Mouse (Mus musculus) liver (tissue): ENCODE results near the gene Dnal4.

ENCODE experiments used
- DNase-seq: peaks from one replicate; pipeline ENCODE4 v3.0.0-alpha.2; 2020; ENCODE audit warnings: mixed read lengths

The Dnal4 gene

DNA sequence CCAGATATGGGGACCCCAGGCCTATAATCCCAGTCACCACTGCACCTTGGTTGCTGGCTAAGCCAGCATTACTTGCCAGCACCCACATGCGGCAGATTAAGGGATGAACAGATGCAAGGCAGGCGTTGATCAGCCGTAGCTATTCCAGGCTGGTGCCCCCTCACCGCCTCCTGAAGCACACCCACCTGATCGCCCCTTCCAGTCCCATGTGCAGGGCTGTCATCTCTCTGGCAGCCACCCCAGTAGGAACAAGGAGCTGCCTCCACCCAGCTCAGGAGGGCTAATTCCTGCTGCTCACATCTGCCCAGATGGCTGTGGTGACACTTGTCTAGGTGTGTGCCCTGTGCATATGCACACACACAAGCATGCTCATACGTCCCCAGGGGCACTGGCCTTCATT is 16.7 kb downstream of the Dnal4 start:
- no peak for DNase-seq

DNA sequence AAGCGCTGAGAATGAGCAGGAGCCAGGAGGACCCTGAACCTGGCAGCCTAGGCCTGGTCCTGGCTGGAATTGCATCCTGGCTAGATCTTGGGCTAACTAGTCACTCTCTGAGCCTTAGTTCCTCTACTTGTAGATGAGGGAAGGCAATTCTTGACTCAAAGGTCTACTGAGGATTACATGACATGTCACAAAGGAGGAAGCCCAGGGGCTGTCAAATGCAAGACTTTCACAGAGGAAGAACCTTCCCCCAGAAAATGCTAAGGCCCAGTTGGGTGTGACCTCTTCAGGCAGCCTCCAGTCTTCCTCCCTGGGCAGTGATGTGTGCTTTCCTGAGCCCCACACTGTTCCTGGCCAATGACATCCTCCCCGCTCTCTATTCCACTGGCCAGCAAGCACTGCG is 20.5 kb downstream of the Dnal4 start:
- DNase-seq = no peak

DNA sequence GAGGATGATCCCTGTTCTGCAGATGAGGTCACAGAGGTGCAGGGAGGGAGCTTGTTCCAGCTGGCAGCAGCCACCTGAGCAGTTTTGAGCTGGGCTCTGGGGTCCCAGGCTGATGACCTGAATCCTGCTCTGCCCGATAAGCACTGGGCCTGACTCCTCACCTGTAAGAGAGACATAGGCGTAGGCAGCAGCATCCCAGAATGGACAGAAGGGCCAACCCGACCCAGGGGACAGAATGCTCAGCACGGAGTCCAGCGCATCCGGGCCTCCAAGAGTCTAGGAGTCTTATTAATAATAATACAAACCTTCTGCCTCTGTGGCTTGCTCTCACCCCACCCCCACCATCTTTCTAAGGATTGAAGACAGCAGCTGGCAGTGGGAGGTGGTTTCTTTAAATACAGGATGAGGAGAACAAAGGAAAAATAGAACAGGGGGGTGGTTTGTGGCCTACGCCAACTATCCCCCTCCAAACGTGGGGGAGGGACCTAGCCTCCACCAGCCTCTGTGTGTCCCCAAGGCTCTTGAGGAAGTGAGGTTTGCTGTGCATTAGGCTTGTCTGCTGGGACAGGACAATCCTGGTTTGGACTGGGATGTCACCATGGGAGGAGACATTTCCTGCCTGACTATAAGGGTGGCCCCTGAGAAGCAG is 21.5 kb downstream of the Dnal4 start:
- DNase-seq = no peak

DNA sequence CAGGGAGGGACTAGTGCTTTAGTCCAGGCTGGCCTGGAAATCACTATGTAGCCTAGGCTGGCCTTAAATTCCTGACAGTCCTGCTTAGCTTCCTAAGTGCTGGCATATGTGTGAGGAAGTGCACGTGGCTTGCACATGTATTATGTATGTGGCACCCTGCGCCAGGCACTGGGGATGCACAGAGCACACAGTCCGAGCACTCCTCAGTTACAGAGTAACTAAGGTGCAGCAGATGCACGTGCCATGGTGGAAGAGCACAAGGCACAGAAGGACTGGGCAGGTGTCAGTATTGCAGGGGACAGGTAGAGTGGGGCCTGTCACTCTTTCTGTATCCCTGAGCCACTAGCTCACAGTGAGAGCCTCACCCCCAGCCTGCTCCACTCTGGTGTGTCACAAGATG is 22.5 kb downstream of the Dnal4 start:
- DNase-seq = no peak

DNA sequence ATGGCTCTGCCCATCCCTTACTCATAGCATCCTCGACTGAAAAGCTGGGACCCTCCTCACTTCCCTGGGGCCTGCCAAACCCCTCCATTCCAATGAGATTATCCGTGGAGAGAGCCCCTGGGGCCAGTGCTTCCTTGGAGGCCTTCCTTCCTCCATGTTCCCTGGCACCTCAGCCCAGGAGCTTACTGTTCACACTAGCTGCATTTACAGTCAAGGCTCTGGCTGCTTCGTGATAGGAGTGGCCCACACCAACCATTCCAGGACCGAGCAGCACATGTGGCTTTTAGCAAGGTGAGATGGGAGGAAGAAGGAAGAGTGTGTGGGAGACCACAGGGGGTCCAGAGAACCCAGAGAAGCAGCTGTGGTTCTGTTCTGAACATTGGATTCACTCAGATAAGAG is 23.8 kb downstream of the Dnal4 start:
- DNase-seq = no peak

DNA sequence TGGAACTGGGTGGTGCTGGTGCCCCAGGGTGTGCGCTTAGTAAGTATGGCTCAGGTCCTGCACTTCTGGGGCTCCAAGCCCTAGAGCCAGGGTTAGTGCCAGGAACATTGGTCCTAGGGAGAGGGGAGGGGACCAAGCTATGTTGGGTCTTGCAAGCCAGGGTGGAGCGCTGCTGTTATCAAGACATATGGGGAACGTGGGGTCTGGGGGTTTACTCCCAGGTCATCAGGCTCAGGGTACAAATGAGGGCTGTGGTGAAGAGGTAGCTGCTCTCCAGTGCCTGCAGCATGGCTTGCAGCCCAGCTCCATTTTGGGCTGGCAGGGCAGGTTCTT is 24.3 kb downstream of the Dnal4 start:
- no peak for DNase-seq

DNA sequence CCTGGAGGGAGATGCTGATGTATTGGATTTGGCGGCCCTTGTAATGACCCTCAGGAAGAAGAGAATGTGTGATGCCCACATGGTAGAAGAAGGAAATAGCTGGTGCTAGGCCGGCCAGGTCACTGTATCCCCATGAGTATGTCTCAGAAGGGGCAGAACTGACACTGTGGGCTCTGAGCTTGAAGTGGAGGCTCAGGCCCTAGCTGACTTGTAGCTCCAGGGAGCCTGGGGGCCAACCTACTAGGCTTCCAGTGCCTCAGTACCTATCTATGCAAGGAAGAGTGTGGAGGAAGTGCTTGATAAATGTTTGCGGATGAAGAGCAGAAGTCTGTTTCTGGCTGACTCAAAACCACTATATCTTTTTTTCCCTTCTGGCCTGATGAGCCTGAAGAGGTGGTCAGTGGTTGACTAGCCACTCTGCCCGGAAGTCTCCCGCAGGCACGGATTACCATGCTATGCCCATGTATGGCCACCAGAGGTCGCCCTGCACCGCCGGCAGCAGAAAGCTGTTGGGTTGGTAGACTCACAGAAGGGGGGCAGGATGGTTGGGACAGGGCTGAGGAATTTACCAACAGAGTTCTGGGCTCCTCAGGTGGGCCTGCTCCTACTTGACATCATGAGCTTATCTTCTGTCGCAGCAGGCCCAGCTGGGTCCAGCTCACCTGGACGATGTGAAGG is 24.8 kb downstream of the Dnal4 start:
- peak; percentile 73 for DNase-seq

DNA sequence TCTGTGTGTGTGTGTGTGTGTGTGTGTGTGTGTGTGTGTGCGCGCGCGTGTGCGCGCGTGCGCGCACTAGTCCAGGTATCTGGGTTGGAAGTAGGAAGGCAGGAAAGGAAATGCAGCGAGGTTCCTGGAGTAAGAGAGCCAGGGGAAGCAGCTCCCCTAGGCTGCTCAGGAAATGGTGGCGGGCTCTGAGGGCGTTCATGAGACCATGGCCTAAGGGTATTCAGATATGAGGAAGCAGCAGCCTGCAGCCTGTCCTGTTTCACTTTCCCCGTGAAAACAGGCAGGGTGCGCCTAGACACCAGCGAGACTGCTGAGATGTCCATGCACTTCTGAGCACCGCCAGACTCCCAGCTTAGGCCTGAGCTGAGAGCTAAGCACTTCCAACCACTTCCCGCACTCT is 25.9 kb downstream of the Dnal4 start:
- no peak for DNase-seq

DNA sequence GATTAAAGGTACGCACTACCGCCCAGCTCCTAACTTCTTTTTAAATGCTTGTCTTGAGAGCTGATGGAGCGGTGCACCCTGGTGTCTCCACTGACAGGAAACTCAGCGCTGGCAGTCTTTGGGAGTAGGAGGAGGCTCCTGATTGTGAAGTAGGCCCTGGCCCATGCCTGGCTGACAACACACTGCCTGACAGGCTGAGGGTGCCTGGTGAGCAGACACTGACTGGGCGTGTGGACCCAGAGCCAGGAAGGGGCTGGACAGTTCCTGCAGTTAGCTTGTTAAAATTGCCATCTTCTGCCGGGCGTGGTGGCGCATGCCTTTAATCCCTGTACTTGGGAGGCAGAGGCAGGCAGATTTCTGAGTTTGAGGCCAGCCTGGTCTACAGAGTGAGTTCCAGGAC is 27.4 kb downstream of the Dnal4 start:
- DNase-seq = no peak

DNA sequence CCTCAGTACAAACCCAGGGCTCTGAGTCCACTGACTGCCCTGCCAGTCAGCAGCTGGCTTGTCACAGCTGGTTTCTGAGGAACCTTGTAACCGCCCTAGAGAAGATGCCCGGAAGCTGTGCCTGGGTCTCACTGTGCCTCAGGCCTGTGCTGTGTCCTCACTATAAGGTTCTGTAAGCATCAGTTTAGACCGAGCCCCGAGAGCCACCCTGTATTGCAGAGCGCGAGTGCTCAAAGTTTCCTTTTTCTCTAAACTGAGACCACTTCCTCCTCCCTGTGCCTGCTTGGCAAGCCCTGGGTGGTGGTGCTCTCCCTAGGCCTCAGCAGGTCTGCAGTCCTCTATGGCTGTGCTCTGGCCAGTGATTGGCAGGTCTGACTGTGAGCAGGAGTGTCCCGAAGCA is 28.5 kb downstream of the Dnal4 start:
- DNase-seq = no peak

DNA sequence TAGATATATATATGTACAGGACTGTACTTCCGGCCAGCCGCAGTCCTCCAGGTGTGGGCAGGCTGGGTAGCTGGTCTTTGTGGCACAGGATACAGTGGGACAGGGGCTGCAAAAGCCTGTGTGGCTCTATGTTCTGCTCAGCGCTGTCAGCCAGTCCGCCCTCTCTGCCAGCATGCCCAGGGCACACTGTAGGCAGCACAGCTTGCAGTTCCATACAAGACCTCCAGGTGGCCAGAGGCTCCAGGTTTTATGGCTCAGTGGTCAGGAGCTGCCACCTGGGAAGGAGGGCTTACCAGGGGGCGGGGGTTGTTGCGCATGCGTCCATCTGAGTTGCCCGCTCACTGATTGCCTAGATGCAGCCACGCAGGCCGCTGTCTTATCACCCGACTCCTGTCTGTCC is 29.7 kb downstream of the Dnal4 start:
- DNase-seq = peak; percentile 33

DNA sequence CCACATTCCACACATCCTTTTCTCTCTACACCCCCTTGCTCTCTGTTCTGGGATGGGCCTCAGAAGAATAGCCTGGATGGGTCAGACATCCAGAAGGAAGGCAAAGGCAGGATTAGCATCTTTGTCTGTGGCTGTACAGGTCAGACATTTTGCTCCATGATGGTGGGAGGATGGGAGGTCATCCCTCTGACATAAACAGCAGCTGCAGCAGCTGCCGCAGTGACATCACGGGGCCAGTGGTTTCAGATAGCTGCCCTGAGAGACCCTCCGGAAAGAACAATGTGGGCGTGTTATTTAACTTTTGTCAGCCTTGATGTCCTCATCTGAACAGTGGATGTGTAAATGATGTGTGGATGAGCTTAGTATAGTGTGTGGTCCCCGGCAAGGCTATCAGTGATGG is 31.8 kb downstream of the Dnal4 start:
- DNase-seq = no peak

DNA sequence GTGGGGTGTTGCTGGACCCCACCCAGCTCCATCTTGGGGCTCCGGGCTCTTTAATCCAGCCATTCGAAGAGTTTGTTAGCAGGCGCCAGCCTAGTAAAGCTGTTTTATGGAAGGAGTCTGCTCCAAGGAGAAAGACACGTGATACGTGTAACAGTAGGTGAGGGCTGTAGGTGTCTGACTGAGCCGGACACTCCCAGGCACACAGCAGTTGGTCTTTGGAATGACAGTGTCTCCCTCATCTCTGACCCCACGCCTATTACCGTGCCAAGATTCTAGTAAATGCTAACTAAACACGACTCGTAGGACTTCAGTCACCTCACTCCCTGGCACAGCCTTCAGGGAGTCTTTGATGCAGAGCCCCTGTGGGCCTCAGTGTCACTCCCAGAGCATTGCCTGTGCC is 32.3 kb downstream of the Dnal4 start:
- DNase-seq = no peak

DNA sequence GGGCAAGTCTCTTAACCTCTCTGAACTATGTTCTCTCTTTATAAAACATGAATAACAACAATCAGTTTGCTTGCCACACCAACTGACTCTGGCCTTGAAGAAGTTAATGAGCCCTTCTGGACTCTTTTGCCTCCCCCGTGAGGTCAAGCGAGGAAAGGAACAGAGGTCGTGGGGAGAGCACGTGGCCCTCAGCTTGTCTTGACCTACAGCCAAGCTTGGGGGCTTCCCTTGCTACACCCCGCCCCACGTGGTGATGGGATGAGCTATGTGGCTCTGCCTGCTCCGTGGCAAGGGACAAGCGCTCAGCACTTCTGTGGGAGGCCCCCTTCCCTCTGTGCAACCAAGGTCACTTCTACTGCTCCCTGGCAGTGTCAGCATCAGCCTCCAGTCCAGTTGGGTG is 32.9 kb downstream of the Dnal4 start:
- no peak for DNase-seq

DNA sequence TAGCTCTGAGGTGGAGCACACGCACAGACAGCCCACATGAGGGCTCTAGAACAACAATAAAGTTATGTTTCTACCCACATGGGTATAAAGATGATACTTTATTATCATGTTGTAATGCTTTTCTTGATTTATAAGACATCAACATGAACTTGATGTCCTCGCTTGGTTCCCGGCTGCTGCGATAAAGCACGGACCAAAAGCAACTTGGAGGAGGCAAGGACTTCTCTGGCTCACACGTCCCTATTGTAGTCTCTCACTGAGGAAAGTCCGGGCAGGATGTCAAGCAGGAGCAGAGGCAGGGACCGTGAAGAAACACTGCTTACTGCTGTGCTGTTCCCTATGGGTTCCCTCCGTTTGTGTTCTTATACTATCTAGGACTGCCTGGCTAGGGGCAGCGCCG is 33.6 kb downstream of the Dnal4 start:
- no peak for DNase-seq

DNA sequence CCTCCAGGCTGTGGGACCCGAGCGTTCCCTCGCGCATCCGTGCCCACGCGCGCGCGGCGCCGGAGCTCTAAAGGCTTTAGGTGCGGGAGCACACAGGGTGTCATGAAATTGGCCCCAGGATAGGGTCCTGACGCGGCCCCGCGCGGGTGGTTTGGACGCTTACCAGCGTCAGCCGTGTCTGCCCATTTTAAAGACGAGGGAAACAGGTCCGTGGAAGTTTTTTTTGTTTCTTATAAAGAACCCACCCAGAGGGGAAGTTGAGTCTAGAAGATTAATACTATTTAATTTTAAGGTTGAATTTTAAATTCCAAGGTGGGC is 35.0 kb downstream of the Dnal4 start:
- DNase-seq = no peak

DNA sequence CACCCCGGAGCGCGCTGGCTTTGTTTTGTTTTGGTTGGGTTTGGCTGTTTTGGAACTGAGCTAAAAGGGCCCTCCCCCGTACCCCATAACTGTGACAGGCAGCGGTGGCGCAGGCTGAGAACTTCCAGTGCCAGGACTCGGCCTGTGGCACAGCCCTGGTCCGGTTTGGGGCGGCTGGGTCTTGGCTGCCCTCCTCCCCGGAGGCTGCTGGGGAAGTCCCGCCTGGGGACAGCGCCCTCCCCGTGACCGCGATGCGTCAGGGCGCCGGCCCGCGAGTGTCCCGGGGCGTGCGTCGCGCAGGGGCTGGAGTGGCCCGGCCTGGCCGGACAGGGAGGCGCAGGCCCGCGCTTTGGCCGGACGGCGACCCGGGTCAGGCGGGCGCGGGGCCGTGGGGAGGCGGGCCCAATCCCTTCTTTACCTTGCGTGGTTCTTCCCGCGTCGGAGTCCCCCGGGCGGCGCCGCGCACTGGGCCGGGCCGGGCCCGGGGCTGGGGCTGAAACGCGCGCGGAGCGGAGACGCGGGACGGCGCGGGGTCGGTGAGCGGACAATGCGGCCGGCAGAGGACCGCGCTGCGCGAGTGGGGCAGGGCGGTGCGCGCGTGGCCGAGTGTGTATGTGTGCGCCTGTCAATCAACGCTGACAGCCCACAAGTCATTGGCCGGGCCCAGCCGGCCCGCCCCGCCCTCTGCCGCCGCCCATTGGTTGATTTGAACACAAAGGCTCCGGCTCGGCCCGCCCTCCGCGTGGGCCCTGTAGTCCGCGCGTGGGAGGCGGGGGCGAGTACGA is 35.5 kb downstream of the Dnal4 start, which contains the start of gene Sun2:
TSS of gene Sun2 (minus strand) at position 616 of the 785 bp plus-strand sequence.
- peak; percentile 93 for DNase-seq

DNA sequence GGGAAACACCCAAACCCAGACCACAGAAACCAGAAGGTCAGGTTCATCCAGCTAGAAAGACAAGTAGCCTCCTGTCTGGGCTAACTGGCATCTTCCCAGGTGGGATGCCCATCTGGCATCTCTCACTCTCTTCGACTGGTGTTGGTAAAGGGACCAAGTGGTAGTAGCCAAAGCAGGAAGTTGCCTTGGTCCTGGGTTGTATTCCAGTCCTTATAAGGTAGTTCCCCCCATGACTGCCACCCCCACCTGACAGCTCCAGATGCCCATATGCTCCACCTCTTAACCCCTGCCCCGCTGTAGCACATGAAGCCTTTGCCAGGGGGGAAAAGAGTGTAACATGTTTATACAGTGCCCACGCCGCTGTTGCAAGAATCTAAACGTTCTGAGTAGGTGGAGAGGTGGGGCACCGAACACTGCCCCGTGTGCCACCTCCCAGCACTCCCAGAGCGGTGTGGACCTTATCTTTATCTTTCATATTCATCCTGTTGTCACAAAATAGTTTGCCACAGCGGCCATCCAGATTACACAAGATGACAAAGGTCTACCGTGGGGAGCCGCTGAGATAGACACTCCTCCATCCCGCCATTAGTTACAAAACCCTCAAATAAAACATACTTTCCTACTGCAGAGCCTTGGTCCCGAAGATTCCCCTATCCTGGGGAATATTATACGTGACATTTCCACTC is 36.3 kb downstream of the Dnal4 start:
- no peak for DNase-seq

DNA sequence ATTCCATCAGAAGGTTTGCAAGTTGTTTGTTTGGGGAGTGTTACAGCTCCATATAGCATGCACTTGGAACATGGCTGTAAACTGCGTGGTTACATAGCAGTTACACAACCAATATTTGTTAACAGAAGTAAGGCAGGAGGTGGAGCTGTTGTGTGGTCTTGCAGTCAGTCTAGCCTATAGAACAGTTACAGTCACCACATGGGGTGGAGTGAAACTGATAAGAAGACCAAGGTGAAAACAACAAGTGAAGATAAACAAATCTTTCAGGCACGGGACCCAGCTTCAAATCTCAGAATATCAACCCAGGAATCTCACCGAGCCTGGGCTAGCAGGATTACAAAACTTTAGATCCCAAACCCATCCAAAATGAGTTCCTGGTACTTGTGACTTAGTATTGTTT is 36.9 kb downstream of the Dnal4 start:
- DNase-seq = no peak

DNA sequence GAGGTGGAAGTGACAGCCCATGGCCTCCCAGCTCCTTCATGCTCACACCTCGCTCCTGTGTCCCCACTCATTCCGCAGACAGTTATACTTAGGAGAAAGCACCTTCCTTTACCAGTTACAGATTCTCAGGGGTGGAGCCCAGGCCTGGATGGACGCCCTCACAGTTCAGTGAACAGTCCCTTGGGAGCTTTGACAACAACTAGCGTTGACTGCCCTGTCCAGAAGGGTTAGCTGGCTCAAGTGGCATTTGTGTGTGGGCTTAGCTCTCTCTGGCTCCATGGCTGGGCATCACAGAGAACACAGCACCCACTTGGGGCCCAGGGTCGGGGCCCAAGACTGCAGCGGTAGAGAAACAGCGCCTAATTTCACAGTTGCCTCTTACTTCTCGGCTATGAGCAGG is 43.3 kb downstream of the Dnal4 start:
- no peak for DNase-seq

DNA sequence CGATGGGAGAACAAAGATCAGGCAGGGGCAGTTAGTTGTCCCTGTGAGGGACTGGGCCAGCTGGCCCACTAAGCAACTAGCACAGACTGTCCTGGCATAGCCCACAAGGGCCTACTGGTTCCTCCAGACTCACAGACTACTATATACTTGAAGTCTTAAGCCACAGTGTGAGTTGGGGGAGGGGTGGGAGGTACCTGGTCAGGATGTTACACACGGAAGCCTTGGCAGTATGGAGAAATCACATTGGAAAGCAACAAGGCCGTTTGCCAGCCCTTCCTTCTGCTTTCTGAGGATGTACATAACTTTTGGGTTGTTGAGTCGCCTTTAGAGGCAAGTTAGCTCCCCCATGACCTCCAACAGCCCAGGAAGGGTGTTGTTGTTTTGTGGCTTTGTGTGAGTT is 44.0 kb downstream of the Dnal4 start:
- no peak for DNase-seq

DNA sequence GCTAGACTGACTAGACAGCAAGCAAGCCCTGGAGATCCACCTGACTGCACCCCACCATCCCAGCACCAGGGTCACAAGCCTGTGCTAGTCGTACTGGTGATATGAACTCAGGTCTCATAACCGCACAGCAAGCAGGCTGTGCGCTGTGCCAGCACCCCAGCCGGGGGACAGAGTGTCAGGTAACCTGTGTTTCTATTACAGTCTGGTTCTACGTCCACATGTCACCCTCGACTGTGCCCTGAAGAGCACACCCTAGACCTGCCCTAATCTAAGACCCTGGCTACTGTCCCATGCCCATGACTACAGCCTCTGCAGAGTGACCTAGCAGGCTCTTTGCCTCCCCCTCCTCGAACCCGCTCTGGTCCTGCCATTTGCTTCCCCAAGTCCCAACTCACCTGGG is 44.5 kb downstream of the Dnal4 start:
- no peak for DNase-seq

DNA sequence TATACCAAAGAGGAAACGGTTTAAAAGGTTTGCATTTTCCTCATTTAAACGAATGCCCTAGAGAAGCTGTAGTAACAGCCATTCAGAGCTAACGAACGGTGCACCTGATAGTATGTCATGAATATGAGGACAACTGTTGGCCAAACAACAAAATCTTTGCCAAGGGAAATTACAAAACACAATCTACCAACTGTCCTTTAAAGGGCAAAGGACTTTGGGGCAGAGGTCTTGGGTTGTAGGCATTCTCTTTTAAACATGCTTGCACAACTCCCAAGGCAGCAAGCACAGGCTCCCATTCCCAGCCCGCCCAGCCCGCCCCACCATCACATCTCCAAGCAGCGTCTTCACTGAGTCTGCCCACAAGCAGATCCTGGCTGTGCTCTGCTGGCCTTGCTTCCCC is 46.1 kb downstream of the Dnal4 start:
- DNase-seq = no peak
